Mouse (Mus musculus): ENCODE measurements at regions not wholly inside any gene's neighbourhood (a gene's known extent, or its start where the extent isn't known, plus 50 kb on each side); places are given as distances from the start of the nearest gene placed in this dataset.

- Histone ChIP-seq H3K27me3 (ENCODE audit: control insufficient read depth, insufficient read depth, low read length) (no peaks in the 10 kb centered on the region), H3K4me1 (ENCODE audit: control insufficient read depth, insufficient read depth, low read length) (no peaks in the 10 kb centered on the region), H3K36me3 (ENCODE audit: control insufficient read depth, insufficient read depth, low read length) (no peaks in the 10 kb centered on the region), H3K27ac (replicated peaks; ENCODE audit: low read depth, low read length) (no peak overlapping the region), H3K4me3 (replicated peaks; ENCODE audit: low read depth, low read length) (no peak overlapping the region), H3K9ac (replicated peaks; ENCODE audit: low read length) (no peak overlapping the region), H3K4me2 (ENCODE audit: low read length) (no peak overlapping the region), H3K9me3 (ENCODE audit: control insufficient read depth, low read length) (no peaks in the 10 kb centered on the region)
- WGBS: 83% methylated on average over 3 of the region's 3 CpGs
- no peak for ATAC-seq (ENCODE audit: low FRiP score, low TSS enrichment)
- no peak for DNase-seq
Observed at GRCm38 (mm10) chr8:78877423-78877822, 56.5 kb upstream of the Lsm6 start.

- ATAC-seq (ENCODE audit: low FRiP score, low TSS enrichment): no peak
- 92% methylated on average over 6 of the region's 6 CpGs for WGBS
- no peak overlapping the region for H3K27ac ChIP-seq (replicated peaks; ENCODE audit: low read depth, low read length)
Observed at GRCm38 (mm10) chr8:78889708-78890107, 68.8 kb upstream of the Lsm6 start.

GRCm38 (mm10) chr8:78890571-78890970 is 69.6 kb upstream of the Lsm6 start:
- no peaks in the 10 kb centered on the region for H3K36me3 ChIP-seq (ENCODE audit: control insufficient read depth, insufficient read depth, low read length)
- H3K4me3 ChIP-seq (replicated peaks; ENCODE audit: low read depth, low read length): no peak overlapping the region
- WGBS: 85% methylated on average over 4 of the region's 4 CpGs
- no peaks in the 10 kb centered on the region for H3K9me3 ChIP-seq (ENCODE audit: control insufficient read depth, low read length)
- H3K27me3 ChIP-seq (ENCODE audit: control insufficient read depth, insufficient read depth, low read length): no peaks in the 10 kb centered on the region
- DNase-seq (no peak), ATAC-seq (ENCODE audit: low FRiP score, low TSS enrichment) (no peak)
- no peak overlapping the region for H3K9ac ChIP-seq (replicated peaks; ENCODE audit: low read length)
- no peaks in the 10 kb centered on the region for H3K4me1 ChIP-seq (ENCODE audit: control insufficient read depth, insufficient read depth, low read length)
- no peak overlapping the region for H3K27ac ChIP-seq (replicated peaks; ENCODE audit: low read depth, low read length)
- no peak overlapping the region for H3K4me2 ChIP-seq (ENCODE audit: low read length)

More at GRCm38 (mm10) chr8:78889708-78890107, 68.8 kb upstream of the Lsm6 start:
- no peak overlapping the region for H3K4me2 ChIP-seq (ENCODE audit: low read length)
- H3K27me3 ChIP-seq (ENCODE audit: control insufficient read depth, insufficient read depth, low read length): no peaks in the 10 kb centered on the region
- no peak overlapping the region for H3K4me3 ChIP-seq (replicated peaks; ENCODE audit: low read depth, low read length)
- no peak overlapping the region for H3K9ac ChIP-seq (replicated peaks; ENCODE audit: low read length)
- no peaks in the 10 kb centered on the region for H3K36me3 ChIP-seq (ENCODE audit: control insufficient read depth, insufficient read depth, low read length)
- no peak for DNase-seq
- H3K9me3 ChIP-seq (ENCODE audit: control insufficient read depth, low read length): no peaks in the 10 kb centered on the region
- no peaks in the 10 kb centered on the region for H3K4me1 ChIP-seq (ENCODE audit: control insufficient read depth, insufficient read depth, low read length)

DNA sequence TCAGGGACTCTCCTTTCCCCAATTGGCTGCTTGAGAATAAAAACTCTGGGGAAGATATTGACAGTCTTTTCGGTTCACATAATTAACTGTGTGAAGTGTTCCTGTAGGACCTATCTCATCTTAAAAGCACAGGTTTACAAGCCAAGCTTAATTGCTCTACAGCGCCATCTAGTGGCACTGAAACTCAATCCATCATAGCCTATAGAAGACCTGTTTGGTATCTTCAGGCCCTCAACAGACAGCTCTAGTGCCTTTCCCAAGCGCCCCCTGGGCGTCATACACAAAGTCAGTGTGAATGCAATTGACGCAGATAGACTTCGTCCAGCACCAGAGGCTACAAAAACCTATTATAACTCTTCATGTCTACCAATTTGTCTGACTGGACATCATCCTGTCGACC is 78.9 kb upstream of the Lsm6 start:
- no peak overlapping the region for H3K27ac ChIP-seq (replicated peaks; ENCODE audit: low read depth, low read length)
- H3K4me3 ChIP-seq (replicated peaks; ENCODE audit: low read depth, low read length): no peak overlapping the region
- no peaks in the 10 kb centered on the region for H3K36me3 ChIP-seq (ENCODE audit: control insufficient read depth, insufficient read depth, low read length)
- no peaks in the 10 kb centered on the region for H3K9me3 ChIP-seq (ENCODE audit: control insufficient read depth, low read length)
- H3K4me2 ChIP-seq (ENCODE audit: low read length): no peak overlapping the region
- H3K4me1 ChIP-seq (ENCODE audit: control insufficient read depth, insufficient read depth, low read length): no peaks in the 10 kb centered on the region
- WGBS: 38% methylated on average over 7 of the region's 7 CpGs
- ATAC-seq (ENCODE audit: low FRiP score, low TSS enrichment): peak; percentile 50
- no peak overlapping the region for H3K9ac ChIP-seq (replicated peaks; ENCODE audit: low read length)
- no peaks in the 10 kb centered on the region for H3K27me3 ChIP-seq (ENCODE audit: control insufficient read depth, insufficient read depth, low read length)
- DNase-seq: peak; percentile 85

DNA sequence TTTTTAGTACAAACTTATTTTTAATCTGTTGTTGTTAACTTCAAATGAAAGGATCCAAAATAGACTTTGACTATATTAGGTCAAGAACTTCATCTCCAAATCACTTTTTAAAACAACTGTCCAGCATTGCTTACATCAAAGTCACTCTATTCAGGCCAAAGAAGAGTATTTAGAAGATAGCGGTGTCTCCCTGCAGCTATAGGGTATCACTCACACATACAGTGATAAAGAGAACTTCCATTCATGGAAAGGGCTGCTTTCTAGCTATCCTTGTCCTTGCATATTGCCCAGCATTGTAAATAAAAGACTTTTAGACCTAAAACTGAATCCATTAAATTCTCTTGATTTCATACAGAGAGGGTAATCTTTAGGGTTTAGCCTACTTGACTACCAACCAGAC is 82.1 kb upstream of the Lsm6 start:
- Histone ChIP-seq H3K9ac (replicated peaks; ENCODE audit: low read length) (no peak overlapping the region), H3K4me3 (replicated peaks; ENCODE audit: low read depth, low read length) (no peak overlapping the region), H3K27ac (replicated peaks; ENCODE audit: low read depth, low read length) (no peak overlapping the region), H3K27me3 (ENCODE audit: control insufficient read depth, insufficient read depth, low read length) (no peaks in the 10 kb centered on the region), H3K4me2 (ENCODE audit: low read length) (no peak overlapping the region), H3K36me3 (ENCODE audit: control insufficient read depth, insufficient read depth, low read length) (no peaks in the 10 kb centered on the region), H3K4me1 (ENCODE audit: control insufficient read depth, insufficient read depth, low read length) (no peaks in the 10 kb centered on the region), H3K9me3 (ENCODE audit: control insufficient read depth, low read length) (no peaks in the 10 kb centered on the region)
- ATAC-seq (ENCODE audit: low FRiP score, low TSS enrichment) (no peak), DNase-seq (no peak)
- 100% methylated on average over 1 of the region's 1 CpGs for WGBS

DNA sequence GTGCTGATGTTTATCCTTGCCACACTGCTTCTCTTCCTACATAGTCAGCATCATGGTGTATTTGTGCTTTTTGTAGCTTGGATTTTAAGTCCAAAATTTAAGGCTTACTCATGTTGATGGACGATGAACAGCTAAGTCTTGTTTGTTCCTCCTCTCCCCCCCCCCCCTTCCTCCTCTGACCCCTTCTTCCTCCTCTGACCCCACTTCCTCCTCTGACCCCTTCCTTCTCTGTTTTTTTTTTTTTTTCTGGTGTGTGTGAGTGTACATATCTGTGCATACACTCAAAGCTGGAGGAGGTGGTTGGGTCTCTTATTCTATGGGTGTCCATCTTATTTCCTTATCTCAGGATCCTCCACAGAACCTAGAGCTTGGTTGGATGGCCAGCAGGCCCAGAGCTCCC is 87.0 kb upstream of the Lsm6 start:
- no peak for ATAC-seq (ENCODE audit: low FRiP score, low TSS enrichment)
- no peaks in the 10 kb centered on the region for H3K36me3 ChIP-seq (ENCODE audit: control insufficient read depth, insufficient read depth, low read length)
- no peaks in the 10 kb centered on the region for H3K4me1 ChIP-seq (ENCODE audit: control insufficient read depth, insufficient read depth, low read length)
- 96% methylated on average over 1 of the region's 1 CpGs for WGBS
- H3K27me3 ChIP-seq (ENCODE audit: control insufficient read depth, insufficient read depth, low read length): no peaks in the 10 kb centered on the region
- no peak for DNase-seq
- no peak overlapping the region for H3K27ac ChIP-seq (replicated peaks; ENCODE audit: low read depth, low read length)
- no peak overlapping the region for H3K4me2 ChIP-seq (ENCODE audit: low read length)
- no peak overlapping the region for H3K9ac ChIP-seq (replicated peaks; ENCODE audit: low read length)
- no peaks in the 10 kb centered on the region for H3K9me3 ChIP-seq (ENCODE audit: control insufficient read depth, low read length)
- no peak overlapping the region for H3K4me3 ChIP-seq (replicated peaks; ENCODE audit: low read depth, low read length)

- Histone ChIP-seq H3K27ac (replicated peaks; ENCODE audit: low read depth, low read length) (no peak overlapping the region), H3K27me3 (ENCODE audit: control insufficient read depth, insufficient read depth, low read length) (no peaks in the 10 kb centered on the region), H3K4me1 (ENCODE audit: control insufficient read depth, insufficient read depth, low read length) (no peaks in the 10 kb centered on the region), H3K36me3 (ENCODE audit: control insufficient read depth, insufficient read depth, low read length) (no peaks in the 10 kb centered on the region), H3K4me2 (ENCODE audit: low read length) (no peak overlapping the region), H3K4me3 (replicated peaks; ENCODE audit: low read depth, low read length) (no peak overlapping the region), H3K9ac (replicated peaks; ENCODE audit: low read length) (no peak overlapping the region), H3K9me3 (ENCODE audit: control insufficient read depth, low read length) (no peaks in the 10 kb centered on the region)
- WGBS: 88% methylated on average over 11 of the region's 11 CpGs
- no peak for DNase-seq
- ATAC-seq (ENCODE audit: low FRiP score, low TSS enrichment): no peak
Observed at GRCm38 (mm10) chr8:78911288-78911873, 90.4 kb upstream of the Lsm6 start.

DNA sequence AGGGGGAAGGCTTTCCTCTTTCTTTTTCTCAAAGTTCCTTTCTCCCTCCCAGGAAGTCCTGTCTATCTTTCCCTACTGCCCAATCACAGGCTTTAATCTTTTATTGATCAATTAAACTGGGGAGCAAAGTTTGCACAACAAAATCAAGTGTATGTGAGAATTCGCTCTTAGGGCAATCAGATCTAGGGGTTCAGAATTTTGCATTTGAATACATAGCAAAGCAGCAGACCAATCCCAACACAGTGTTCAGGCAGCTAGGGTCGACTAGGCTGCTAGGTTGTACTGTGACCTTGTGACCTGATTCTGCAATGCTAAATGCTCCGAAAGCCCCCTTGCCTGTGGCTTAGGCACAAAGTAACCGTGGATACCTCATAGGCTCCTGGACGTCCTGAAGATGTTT is 91.5 kb upstream of the Lsm6 start:
- H3K27me3 ChIP-seq (ENCODE audit: control insufficient read depth, insufficient read depth, low read length): no peaks in the 10 kb centered on the region
- 45% methylated on average over 5 of the region's 5 CpGs for WGBS
- H3K4me1 ChIP-seq (ENCODE audit: control insufficient read depth, insufficient read depth, low read length): no peaks in the 10 kb centered on the region
- no peak overlapping the region for H3K4me2 ChIP-seq (ENCODE audit: low read length)
- no peak for ATAC-seq (ENCODE audit: low FRiP score, low TSS enrichment)
- H3K4me3 ChIP-seq (replicated peaks; ENCODE audit: low read depth, low read length): no peak overlapping the region
- H3K36me3 ChIP-seq (ENCODE audit: control insufficient read depth, insufficient read depth, low read length): no peaks in the 10 kb centered on the region
- DNase-seq: no peak
- no peak overlapping the region for H3K27ac ChIP-seq (replicated peaks; ENCODE audit: low read depth, low read length)
- H3K9me3 ChIP-seq (ENCODE audit: control insufficient read depth, low read length): no peaks in the 10 kb centered on the region
- H3K9ac ChIP-seq (replicated peaks; ENCODE audit: low read length): no peak overlapping the region

GRCm38 (mm10) chr8:78913823-78914222 is 92.9 kb upstream of the Lsm6 start:
- WGBS: 93% methylated on average over 5 of the region's 5 CpGs
- Histone ChIP-seq H3K9me3 (ENCODE audit: control insufficient read depth, low read length) (no peaks in the 10 kb centered on the region), H3K27ac (replicated peaks; ENCODE audit: low read depth, low read length) (no peak overlapping the region), H3K9ac (replicated peaks; ENCODE audit: low read length) (no peak overlapping the region), H3K27me3 (ENCODE audit: control insufficient read depth, insufficient read depth, low read length) (no peaks in the 10 kb centered on the region), H3K4me2 (ENCODE audit: low read length) (no peak overlapping the region), H3K4me1 (ENCODE audit: control insufficient read depth, insufficient read depth, low read length) (no peaks in the 10 kb centered on the region), H3K36me3 (ENCODE audit: control insufficient read depth, insufficient read depth, low read length) (no peaks in the 10 kb centered on the region), H3K4me3 (replicated peaks; ENCODE audit: low read depth, low read length) (no peak overlapping the region)
- ATAC-seq (ENCODE audit: low FRiP score, low TSS enrichment) (no peak), DNase-seq (no peak)

Measured in midbrain, embryonic 14.5 days (tissue).